Mouse (Mus musculus) midbrain, postnatal 0 days (tissue): ENCODE measurements around the gene Myl12a. TPM values are rescaled to one million over a fixed set of nuclear protein-coding genes. Genes with fewer than 3 reads are reported as not detected.
"Not testable (repeated sequence)": the region's sequence is repeated elsewhere in the genome, so short reads cannot be mapped to it uniquely, and the experiment has no call there.

Source experiments
- ATAC-seq: fragments of 200-750 bp; cut with Nextera tagmentation; 2 replicates; pipeline ENCODE4 v1.8.0; 2017; ENCODE audit warnings: moderate number of reproducible peaks, mild to moderate bottlenecking, moderate TSS enrichment, moderate library complexity; ENCODE audit not compliant: low FRiP score
- DNase-seq: peaks from one replicate; pipeline ENCODE4 v3.0.0-alpha.2; 2015; ENCODE audit warnings: low spot score
- H3K27ac ChIP-seq: fragments of 300-500 bp; sonication (generic); 2 replicates; pipeline ENCODE4 v1.5.1; 2014; ENCODE audit warnings: low read depth, mild to moderate bottlenecking, low read length, mixed read lengths
- H3K27me3 ChIP-seq: fragments of 300-500 bp; sonication (generic); 2 replicates; pipeline ENCODE4 v1.6.1; 2014; ENCODE audit warnings: low read length, control low read depth, mixed read lengths; ENCODE audit not compliant: insufficient read depth
- H3K36me3 ChIP-seq: fragments of 300-500 bp; sonication (generic); 2 replicates; pipeline ENCODE4 v1.6.1; 2014; ENCODE audit warnings: low read length, control low read depth, mixed read lengths; ENCODE audit not compliant: insufficient read depth
- H3K4me1 ChIP-seq: fragments of 300-500 bp; sonication (generic); 2 replicates; pipeline ENCODE4 v1.6.1; 2014; ENCODE audit warnings: mild to moderate bottlenecking, control low read depth, antibody characterized with exemption, low read length, mixed read lengths; ENCODE audit not compliant: insufficient read depth
- H3K4me2 ChIP-seq: fragments of 300-500 bp; sonication (generic); 2 replicates; pipeline ENCODE4 v1.6.1; 2014; ENCODE audit warnings: low read depth, mild to moderate bottlenecking, low read length, mixed read lengths; ENCODE audit not compliant: poor library complexity, severe bottlenecking
- H3K4me3 ChIP-seq: fragments of 300-500 bp; sonication (generic); 2 replicates; pipeline ENCODE4 v1.5.1; 2014; ENCODE audit warnings: low read depth, mild to moderate bottlenecking, low read length, moderate library complexity
- H3K9ac ChIP-seq: fragments of 300-500 bp; sonication (generic); replicated peaks from 2 replicates; pipeline ENCODE4 v1.6.1; 2014; ENCODE audit warnings: mild to moderate bottlenecking, low read length, moderate library complexity, mixed read lengths; ENCODE audit not compliant: poor library complexity, severe bottlenecking
- H3K9me3 ChIP-seq: fragments of 300-500 bp; sonication (generic); 2 replicates; pipeline ENCODE4 v1.6.1; 2016; ENCODE audit warnings: low read length, control low read depth
- CTCF ChIP-seq: IDR thresholded peaks from 2 replicates; pipeline ENCODE4 v1.5.1; 2016; ENCODE audit warnings: antibody characterized with exemption, mild to moderate bottlenecking
- WGBS: fragments of 180-500 bp; shearing (Covaris S2); extraction: QIAGEN DNeasy Blood & Tissue Kit; methylation state at CpG from one replicate; pipeline ENCODE4 v1.1.7; 2014; 5-methylcytosine and 5-hydroxymethylcytosine counted together
- polyA plus RNA-seq: library from polyadenylated mRNA; unstranded; fragments of >200 nt; fragmentation: Nextera tagmentation; extraction: Ambion mirVana; gene quantifications from 2 replicates; pipeline ENCODE4 v1.2.1, GENCODE M21; 2015
- total RNA-seq: library from RNA; depleted of rRNA; stranded (reverse); fragments of >200 nt; gene quantifications from 2 replicates; pipeline ENCODE4 v1.2.3, GENCODE M21; 2014

Gene Myl12a
- total and polyA plus RNA-seq, 2 experiments from 2014 or later, result 40.9 to 65.3 TPM

DNA sequence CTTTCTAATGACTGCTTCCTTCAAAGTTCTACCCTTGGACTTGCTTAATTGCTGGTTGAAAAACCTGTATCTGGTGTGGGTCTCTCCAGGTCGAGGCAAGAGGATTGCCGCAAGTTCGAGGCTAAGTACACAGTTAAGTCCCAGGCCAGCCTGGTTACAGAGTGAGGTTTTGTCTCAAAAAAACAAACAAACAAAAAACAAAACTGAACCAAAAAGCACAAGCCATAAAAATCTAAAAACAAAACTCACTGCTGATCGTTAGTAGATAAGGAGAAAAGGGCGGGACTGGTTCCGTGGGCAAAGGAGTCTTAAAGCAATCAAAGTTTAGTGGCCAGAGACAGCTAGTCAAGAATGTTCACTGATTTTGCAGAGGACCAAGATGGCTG, 16.3 kb downstream of the Myl12a start:
- H3K4me2 ChIP-seq, result no peak overlapping the region
- no peaks in the 10 kb centered on the region for H3K27me3 ChIP-seq
- H3K9me3 ChIP-seq, result no peaks in the 10 kb centered on the region
- H3K27ac ChIP-seq, result no peak overlapping the region
- 95% methylated on average over 6 of the region's 6 CpGs for WGBS
- no peak for ATAC-seq
- peaks cover 9% of the 10 kb centered on the region for H3K4me1 ChIP-seq
- H3K36me3 ChIP-seq, result peaks cover 11% of the 10 kb centered on the region
- H3K9ac ChIP-seq, result no peak overlapping the region
- no peak for TF ChIP-seq CTCF
- no peak for DNase-seq
- H3K4me3 ChIP-seq, result no peak overlapping the region

DNA sequence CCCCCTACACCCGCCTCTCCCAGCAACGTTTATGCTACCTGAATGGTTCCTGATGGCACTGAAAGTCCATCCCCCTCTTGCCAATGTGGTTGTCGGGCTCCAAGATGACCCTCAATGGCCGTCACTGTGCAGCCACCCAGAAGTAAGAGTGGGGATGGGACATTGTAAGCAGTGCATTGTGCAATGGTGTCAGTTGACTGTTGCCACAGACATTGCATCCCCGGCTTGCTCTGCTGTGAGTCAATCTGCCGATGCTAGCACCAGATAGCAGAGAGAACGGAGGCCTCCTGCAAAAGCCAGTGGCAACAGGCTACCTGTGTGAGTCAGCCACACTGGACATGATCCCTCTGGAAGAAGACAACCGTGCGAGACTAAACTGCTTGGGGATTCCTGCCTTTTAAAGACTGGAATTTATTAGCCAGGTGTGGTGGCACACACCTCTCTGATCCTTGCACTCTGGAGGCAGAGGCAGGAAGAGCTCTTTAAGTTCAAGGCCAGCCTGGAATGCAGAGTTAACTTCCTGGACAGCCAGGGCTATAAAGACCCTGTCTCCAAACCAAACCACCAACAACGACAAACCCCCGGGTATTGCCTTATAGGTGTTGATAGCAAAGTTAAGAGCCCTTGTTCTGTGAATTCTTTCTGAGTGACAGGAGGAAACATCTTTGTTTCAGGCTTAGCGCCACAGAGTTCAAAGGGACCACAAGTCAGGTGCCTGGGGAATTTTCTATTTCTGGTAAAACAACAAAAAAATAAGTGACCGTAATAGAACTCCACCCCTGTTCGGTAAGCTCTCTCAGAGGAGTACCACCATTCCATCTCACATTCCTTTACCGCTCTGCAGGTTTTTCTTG, 16.9 kb downstream of the Myl12a start:
- H3K4me3 ChIP-seq, result no peak overlapping the region
- peaks cover 11% of the 10 kb centered on the region for H3K36me3 ChIP-seq
- WGBS, result 91% methylated on average over 15 of the region's 15 CpGs
- DNase-seq, result no peak
- peaks cover 9% of the 10 kb centered on the region for H3K4me1 ChIP-seq
- no peak overlapping the region for H3K9ac ChIP-seq
- no peaks in the 10 kb centered on the region for H3K27me3 ChIP-seq
- no peak for ATAC-seq
- TF ChIP-seq CTCF, result no peak
- H3K27ac ChIP-seq, result no peak overlapping the region
- no peaks in the 10 kb centered on the region for H3K9me3 ChIP-seq
- H3K4me2 ChIP-seq, result no peak overlapping the region

DNA sequence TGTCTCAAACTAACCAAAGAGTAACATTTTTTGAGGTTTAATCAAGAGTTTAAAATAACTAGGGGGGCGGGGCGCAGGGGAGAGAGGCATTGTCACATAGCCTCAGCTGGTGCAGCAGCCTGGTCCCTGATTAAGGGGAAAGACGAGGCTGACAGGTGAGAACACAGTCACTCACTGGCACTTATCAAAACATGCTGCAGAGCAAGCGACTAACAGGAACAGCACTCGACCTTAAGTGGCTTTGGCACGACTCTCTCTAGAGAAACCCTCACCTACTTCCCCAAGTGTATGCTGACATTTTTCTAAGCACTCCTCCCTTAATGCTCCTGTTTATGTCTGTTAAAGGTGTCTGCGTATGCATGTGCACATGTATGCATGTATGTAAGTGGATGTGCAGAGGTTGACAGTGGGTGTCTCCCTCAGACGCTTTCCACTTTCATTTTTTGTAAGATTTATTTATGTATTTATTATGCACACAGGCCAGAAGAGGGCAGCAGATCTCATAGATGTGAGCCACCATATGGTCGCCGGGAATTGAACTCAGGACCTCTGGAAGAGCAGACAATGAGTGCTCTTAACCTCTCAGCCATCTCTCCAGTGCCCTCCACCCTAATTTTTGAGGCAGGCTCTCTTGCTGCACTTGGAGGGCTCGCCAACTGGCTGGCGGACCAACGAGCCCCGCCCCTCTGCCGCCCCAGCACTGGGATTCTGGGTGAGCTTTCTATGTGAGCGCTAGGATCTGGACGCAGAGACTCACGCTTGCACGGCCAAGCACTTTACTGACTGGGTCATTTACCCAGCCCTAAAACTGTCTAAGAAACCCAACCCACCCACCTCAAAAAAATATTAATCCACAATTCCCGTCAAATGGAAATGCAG, 23.1 kb downstream of the Myl12a start:
- peak; percentile 36 for TF ChIP-seq CTCF
- no peak overlapping the region for H3K9ac ChIP-seq
- 95% methylated on average over 20 of the region's 20 CpGs for WGBS
- no peak overlapping the region for H3K4me3 ChIP-seq
- no peak overlapping the region for H3K4me2 ChIP-seq
- no peak for ATAC-seq
- DNase-seq, result no peak
- peaks cover 21% of the 10 kb centered on the region for H3K36me3 ChIP-seq
- H3K9me3 ChIP-seq, result no peaks in the 10 kb centered on the region
- no peaks in the 10 kb centered on the region for H3K27me3 ChIP-seq
- H3K27ac ChIP-seq, result no peak overlapping the region
- H3K4me1 ChIP-seq, result no peaks in the 10 kb centered on the region

DNA sequence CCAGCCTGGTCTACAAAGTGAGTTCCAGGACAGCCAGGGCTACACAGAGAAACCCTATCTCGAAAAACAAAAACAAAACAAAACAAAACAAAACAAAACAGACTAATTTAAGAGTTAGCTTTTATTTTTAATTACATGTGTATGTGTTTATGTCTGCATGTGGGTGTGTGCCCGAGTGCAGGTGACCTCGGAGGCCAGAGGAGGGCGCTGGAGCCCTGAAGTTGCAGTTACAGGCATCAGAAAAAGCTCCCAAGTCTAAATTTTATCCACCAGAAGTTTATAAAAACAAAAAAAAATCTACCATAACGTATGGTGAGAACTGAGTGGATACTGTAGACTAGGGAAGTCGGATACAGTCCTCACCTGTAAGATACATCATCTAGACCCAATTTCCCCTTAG, 24.9 kb downstream of the Myl12a start:
- ATAC-seq (no peak), DNase-seq (no peak)
- Histone ChIP-seq H3K27me3 (no peaks in the 10 kb centered on the region), H3K9ac (no peak overlapping the region), H3K36me3 (peaks cover 31% of the 10 kb centered on the region), H3K27ac (no peak overlapping the region), H3K4me2 (no peak overlapping the region), H3K9me3 (no peaks in the 10 kb centered on the region), H3K4me1 (no peaks in the 10 kb centered on the region), H3K4me3 (no peak overlapping the region)
- peak; percentile 44 for TF ChIP-seq CTCF
- WGBS, result 95% methylated on average over 6 of the region's 6 CpGs

DNA sequence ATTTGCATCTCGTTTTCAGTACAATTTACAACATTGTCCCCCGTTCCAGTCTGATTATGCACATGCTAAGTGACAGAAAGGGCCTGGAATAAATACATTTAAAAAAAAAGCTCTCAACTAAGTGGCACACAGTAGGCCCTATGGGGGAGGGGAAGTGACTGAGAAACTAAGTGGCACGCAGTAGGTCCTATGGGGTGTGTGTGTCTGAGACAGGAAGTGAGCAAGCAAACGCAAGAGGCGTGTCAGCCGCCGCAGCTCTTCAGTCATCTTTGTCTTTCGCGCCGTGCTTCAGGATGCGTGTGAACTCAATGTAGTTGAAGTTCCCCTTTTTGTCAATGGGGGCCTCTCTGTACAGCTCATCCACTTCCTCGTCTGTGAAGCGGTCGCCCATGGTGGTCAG, 28.6 kb downstream of the Myl12a start:
- H3K4me2 ChIP-seq, H3K27me3 ChIP-seq, DNase-seq, ATAC-seq, H3K27ac ChIP-seq, H3K4me1 ChIP-seq, H3K9ac ChIP-seq, H3K4me3 ChIP-seq, H3K9me3 ChIP-seq: not testable (repeated sequence)
- peaks cover 21% of the 10 kb centered on the region for H3K36me3 ChIP-seq
- 93% methylated on average over 14 of the region's 14 CpGs for WGBS

DNA sequence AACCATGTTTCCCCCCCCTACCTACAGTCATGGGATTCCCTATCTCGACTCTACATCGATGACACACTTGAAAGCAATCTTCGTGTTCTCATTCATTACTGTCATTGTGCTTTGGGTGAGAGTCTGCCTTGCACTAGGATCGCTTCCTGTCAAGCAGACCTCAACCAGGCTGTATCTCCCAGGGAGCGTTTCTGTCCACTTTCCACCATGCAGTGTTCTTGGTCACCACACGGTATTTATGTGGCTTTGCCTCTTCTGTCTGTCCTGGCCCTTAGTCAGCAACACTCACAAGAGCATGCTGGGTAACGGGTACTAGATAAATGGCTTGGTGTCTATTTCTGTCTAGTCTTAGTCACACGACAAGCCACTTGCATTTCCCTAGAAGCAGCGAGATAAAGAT, 29.3 kb downstream of the Myl12a start:
- Histone ChIP-seq H3K36me3 (peaks cover 21% of the 10 kb centered on the region), H3K4me1 (no peaks in the 10 kb centered on the region), H3K27ac (no peak overlapping the region), H3K9ac (no peak overlapping the region), H3K4me2 (no peak overlapping the region), H3K27me3 (no peaks in the 10 kb centered on the region), H3K4me3 (no peak overlapping the region), H3K9me3 (no peaks in the 10 kb centered on the region)
- DNase-seq (no peak), ATAC-seq (no peak)
- WGBS, result 88% methylated on average over 9 of the region's 9 CpGs
- TF ChIP-seq CTCF, result no peak
